Mouse (Mus musculus): ENCODE results near the gene Nod1. TPM values are rescaled to one million over a fixed set of nuclear protein-coding genes. Genes with fewer than 3 reads are reported as not detected.

Gene Nod1
- polyA plus RNA-seq, 1 experiment, result 1.5 TPM

- TF ChIP-seq FLI1 (IDR thresholded peaks at IDR 0.05; ENCODE audit: low read length), result no peak
- TF ChIP-seq GATA1 (IDR thresholded peaks at IDR 0.05; ENCODE audit: borderline replicate concordance, low read length), result no peak
- Histone ChIP-seq H3K27me3 (replicated peaks) (peaks cover 51% of the 10 kb centered on the region), H3K9me3 (peaks cover 20% of the 10 kb centered on the region), H3K4me3 (replicated peaks) (no peak overlapping the region), H3K36me3 (replicated peaks; ENCODE audit: low read length) (peaks cover 3% of the 10 kb centered on the region), H3K4me1 (peaks cover 37% of the 10 kb centered on the region)
Measured at GRCm38 (mm10) chr6:54933866-54934265, 38.5 kb downstream of the Nod1 start.

- Histone ChIP-seq H3K4me1 (peaks cover 37% of the 10 kb centered on the region), H3K9me3 (peaks cover 20% of the 10 kb centered on the region), H3K36me3 (replicated peaks; ENCODE audit: low read length) (peaks cover 3% of the 10 kb centered on the region), H3K27me3 (replicated peaks) (peaks cover 45% of the 10 kb centered on the region), H3K4me3 (replicated peaks) (no peak overlapping the region)
- TF ChIP-seq GATA1 (IDR thresholded peaks at IDR 0.05; ENCODE audit: borderline replicate concordance, low read length) (no peak), FLI1 (IDR thresholded peaks at IDR 0.05; ENCODE audit: low read length) (no peak)
Measured at GRCm38 (mm10) chr6:54933216-54933615, 39.2 kb downstream of the Nod1 start.

DNA sequence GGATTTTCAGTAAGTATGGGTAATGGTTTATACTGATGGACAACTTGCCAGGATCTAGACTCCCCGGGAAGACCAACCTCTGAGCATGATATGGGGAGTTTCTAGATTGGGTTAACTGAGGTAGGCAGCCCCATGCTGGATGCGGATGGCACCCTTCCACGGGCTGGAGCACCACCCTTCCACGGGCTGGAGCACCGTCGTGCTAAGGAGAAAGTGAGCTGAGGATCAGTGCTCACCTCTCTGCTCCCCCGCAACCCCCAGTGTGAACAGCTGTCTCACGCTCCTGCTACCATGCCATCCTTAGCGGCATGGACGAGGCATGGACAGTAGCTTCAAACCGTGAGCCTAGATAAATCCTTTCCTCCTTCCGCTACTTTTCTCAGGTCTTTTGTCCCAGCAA, 39.9 kb downstream of the Nod1 start:
- H3K36me3 ChIP-seq (replicated peaks; ENCODE audit: low read length), result peaks cover 6% of the 10 kb centered on the region

DNA sequence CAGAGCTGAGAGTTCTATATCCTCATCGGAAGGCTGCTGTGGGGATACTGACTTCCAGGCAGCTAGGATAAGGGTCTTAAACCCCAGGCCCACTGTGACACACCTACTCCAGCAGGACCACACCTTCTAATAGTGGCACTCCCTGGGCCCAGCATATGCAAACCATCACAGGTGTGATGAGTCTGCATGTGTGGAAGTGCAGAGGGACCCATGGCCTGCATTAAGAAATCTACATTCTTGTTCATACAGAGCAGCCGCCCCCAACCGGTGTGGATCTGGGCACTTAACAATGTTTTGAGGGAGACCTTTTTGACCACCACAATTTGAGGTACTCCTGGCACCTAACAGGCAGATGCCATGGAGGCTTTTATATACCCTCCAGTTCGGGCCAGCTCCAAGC, 40.8 kb downstream of the Nod1 start:
- Histone ChIP-seq H3K27me3 (replicated peaks) (peaks cover 39% of the 10 kb centered on the region), H3K4me1 (peaks cover 44% of the 10 kb centered on the region), H3K9me3 (peaks cover 20% of the 10 kb centered on the region), H3K36me3 (replicated peaks; ENCODE audit: low read length) (peaks cover 9% of the 10 kb centered on the region), H3K4me3 (replicated peaks) (no peak overlapping the region)
- no peak for TF ChIP-seq FLI1 (IDR thresholded peaks at IDR 0.05; ENCODE audit: low read length)

More for the DNA sequence above, 39.9 kb downstream of the Nod1 start:
- peaks cover 43% of the 10 kb centered on the region for H3K27me3 ChIP-seq (replicated peaks)
- H3K4me1 ChIP-seq, result peaks cover 40% of the 10 kb centered on the region
- no peak overlapping the region for H3K4me3 ChIP-seq (replicated peaks)
- TF ChIP-seq FLI1 (IDR thresholded peaks at IDR 0.05; ENCODE audit: low read length), result no peak
- no peak for TF ChIP-seq GATA1 (IDR thresholded peaks at IDR 0.05; ENCODE audit: borderline replicate concordance, low read length)
- H3K9me3 ChIP-seq, result peaks cover 20% of the 10 kb centered on the region

DNA sequence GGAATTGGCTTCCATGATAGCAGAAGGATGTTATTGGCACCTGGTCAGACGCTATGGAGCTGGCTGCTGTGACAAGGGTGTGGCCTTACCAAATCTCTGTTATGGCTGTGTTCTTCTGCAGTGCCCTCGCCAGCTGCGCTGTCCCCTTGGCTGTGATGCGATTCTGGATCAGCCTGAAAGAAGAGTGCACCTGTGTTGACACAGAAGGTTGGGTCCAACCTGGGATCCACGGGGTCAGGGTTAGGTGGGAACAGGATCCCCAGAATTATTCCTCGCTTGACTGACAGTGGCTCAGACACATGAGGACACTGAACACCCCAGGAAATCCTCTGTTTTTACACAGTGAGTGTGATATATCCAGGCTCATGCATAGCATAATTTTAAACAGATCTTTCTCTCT, 44.5 kb downstream of the Nod1 start:
- H3K36me3 ChIP-seq (replicated peaks; ENCODE audit: low read length), result peaks cover 9% of the 10 kb centered on the region
- TF ChIP-seq FLI1 (IDR thresholded peaks at IDR 0.05; ENCODE audit: low read length), result no peak
- no peak for TF ChIP-seq GATA1 (IDR thresholded peaks at IDR 0.05; ENCODE audit: borderline replicate concordance, low read length)
- peaks cover 31% of the 10 kb centered on the region for H3K4me1 ChIP-seq
- no peak overlapping the region for H3K4me3 ChIP-seq (replicated peaks)
- peaks cover 56% of the 10 kb centered on the region for H3K27me3 ChIP-seq (replicated peaks)
- H3K9me3 ChIP-seq, result peaks cover 12% of the 10 kb centered on the region

- no peak overlapping the region for H3K4me3 ChIP-seq (replicated peaks)
- peaks cover 59% of the 10 kb centered on the region for H3K27me3 ChIP-seq (replicated peaks)
- peaks cover 31% of the 10 kb centered on the region for H3K4me1 ChIP-seq
- no peak for TF ChIP-seq GATA1 (IDR thresholded peaks at IDR 0.05; ENCODE audit: borderline replicate concordance, low read length)
- TF ChIP-seq FLI1 (IDR thresholded peaks at IDR 0.05; ENCODE audit: low read length), result no peak
- H3K36me3 ChIP-seq (replicated peaks; ENCODE audit: low read length), result peaks cover 9% of the 10 kb centered on the region
- peaks cover 12% of the 10 kb centered on the region for H3K9me3 ChIP-seq
Measured at GRCm38 (mm10) chr6:54926899-54927298, 45.5 kb downstream of the Nod1 start.

DNA sequence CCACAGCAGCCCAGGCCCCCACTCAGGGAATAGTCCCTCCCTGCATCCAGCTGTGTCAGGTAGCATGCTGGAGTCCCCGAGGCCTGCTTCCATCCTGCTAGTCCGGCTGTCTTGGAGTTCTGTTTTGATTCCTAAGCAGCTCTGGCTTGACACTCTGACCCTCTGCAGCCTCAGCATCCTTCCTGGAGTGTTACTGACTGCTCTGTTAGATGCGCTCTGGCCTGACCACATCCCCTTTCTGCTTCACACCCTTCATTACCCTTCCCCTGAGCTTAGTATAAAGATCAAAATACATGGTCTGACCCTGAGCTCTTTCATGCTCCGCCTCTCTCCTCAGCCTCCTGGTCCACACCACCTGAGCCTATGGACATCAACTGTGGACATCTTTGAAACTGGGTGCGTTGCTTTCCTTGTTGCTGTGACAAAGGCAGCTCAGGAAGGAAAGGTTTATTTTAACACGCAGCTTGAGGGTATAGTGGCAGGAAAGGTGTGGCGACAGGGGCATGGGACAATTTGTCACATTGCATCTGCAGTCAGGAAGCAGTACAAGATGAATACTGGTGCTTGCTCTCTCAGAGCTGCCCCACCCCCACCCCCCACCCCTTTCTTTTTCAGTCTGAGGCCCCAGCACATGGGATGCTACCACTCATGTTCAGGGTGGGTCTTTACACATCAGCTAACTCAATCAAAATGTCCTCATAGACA, 46.5 kb downstream of the Nod1 start:
- TF ChIP-seq FLI1 (IDR thresholded peaks at IDR 0.05; ENCODE audit: low read length) (no peak), GATA1 (IDR thresholded peaks at IDR 0.05; ENCODE audit: borderline replicate concordance, low read length) (no peak)
- Histone ChIP-seq H3K4me1 (peaks cover 31% of the 10 kb centered on the region), H3K4me3 (replicated peaks) (peak overlapping the region; percentile 35), H3K36me3 (replicated peaks; ENCODE audit: low read length) (peaks cover 6% of the 10 kb centered on the region), H3K27me3 (replicated peaks) (peaks cover 60% of the 10 kb centered on the region), H3K9me3 (peaks cover 3% of the 10 kb centered on the region)

GRCm38 (mm10) chr6:54924538-54924937, 47.9 kb downstream of the Nod1 start:
- Histone ChIP-seq H3K9me3 (no peaks in the 10 kb centered on the region; the same call in 1 of the 2 replicates), H3K27me3 (replicated peaks) (peaks cover 57% of the 10 kb centered on the region), H3K36me3 (replicated peaks; ENCODE audit: low read length) (peaks cover 6% of the 10 kb centered on the region), H3K4me3 (replicated peaks) (no peak overlapping the region), H3K4me1 (peaks cover 25% of the 10 kb centered on the region)
- TF ChIP-seq FLI1 (IDR thresholded peaks at IDR 0.05; ENCODE audit: low read length) (no peak), GATA1 (IDR thresholded peaks at IDR 0.05; ENCODE audit: borderline replicate concordance, low read length) (no peak)

GRCm38 (mm10) chr6:54918521-54918920, 53.9 kb downstream of the Nod1 start:
- Histone ChIP-seq H3K4me1 (peaks cover 27% of the 10 kb centered on the region), H3K9me3 (no peaks in the 10 kb centered on the region), H3K4me3 (replicated peaks) (no peak overlapping the region), H3K36me3 (replicated peaks; ENCODE audit: low read length) (no peaks in the 10 kb centered on the region), H3K27me3 (replicated peaks) (peaks cover 49% of the 10 kb centered on the region)
- TF ChIP-seq GATA1 (IDR thresholded peaks at IDR 0.05; ENCODE audit: borderline replicate concordance, low read length), result no peak
- TF ChIP-seq FLI1 (IDR thresholded peaks at IDR 0.05; ENCODE audit: low read length), result no peak

GRCm38 (mm10) chr6:54917523-54917922, 54.9 kb downstream of the Nod1 start:
- H3K4me3 ChIP-seq (replicated peaks), result no peak overlapping the region
- peaks cover 40% of the 10 kb centered on the region for H3K27me3 ChIP-seq (replicated peaks)
- peaks cover 27% of the 10 kb centered on the region for H3K4me1 ChIP-seq
- H3K36me3 ChIP-seq (replicated peaks; ENCODE audit: low read length), result no peaks in the 10 kb centered on the region
- H3K9me3 ChIP-seq, result no peaks in the 10 kb centered on the region
- no peak for TF ChIP-seq FLI1 (IDR thresholded peaks at IDR 0.05; ENCODE audit: low read length)
- no peak for TF ChIP-seq GATA1 (IDR thresholded peaks at IDR 0.05; ENCODE audit: borderline replicate concordance, low read length)

All from megakaryocyte, embryonic 14.5 days (primary cell).